Mouse (Mus musculus): ENCODE data around the gene Mapk8.
A peak's percentile ranks its signal among the peaks of the same experiment; 100 is the strongest.
"Not testable (repeated sequence)": the region's sequence is repeated elsewhere in the genome, so short reads cannot be mapped to it uniquely, and the experiment has no call there.

Mapk8 gene

DNA sequence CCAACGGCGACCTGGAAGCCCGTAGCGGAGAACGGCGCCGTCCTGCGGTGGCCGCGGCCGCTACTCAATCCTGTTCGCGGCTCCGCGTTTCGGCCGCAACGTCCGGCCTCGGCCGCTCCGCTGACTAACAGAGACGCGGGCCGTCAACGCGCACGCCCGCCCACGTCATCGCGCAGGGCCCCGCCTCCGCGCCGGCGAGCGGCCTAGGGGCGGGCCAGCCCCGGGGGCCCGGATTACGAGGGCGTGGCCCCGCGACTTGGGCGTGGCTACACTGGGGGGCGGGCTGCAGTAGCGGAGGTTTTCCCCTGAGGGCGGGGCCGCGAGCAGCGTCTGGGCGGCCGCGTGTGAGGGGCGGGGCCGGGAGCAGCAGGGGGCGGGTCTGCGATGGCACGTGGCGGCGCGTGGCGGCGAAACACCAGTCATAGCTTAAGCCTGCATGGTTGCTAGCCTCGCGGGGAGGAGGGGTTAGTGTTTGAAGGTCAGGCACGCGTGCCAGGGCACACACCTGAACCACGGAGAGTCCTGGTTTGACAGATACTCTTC, at the start of gene Mapk8:
TSS of gene Mapk8 (minus strand) at position 132 of the 543 bp plus-strand sequence.
- DNase-seq (ENCODE audit: low read depth, low spot score): peak; percentile 97

DNA sequence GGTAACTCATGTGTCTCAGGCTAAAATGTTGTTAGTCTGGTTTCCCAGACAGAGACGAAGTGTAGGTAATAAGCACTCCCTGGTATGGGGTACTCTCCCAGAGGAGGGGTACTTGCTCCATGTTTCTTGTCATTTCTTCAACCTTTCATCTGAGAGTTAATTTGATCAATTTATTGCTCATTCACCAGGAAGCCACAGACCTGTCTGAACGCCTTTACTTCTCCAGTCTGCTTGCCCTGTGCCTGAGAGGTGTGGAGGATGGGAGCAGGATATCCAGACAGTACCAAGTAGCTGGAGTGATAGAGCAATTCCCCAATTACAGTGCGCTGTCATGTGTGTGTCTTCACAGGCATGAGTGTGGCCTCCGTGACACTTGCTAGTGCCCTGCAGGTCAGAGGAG, 48.3 kb upstream of the Mapk8 start:
- no peak for DNase-seq (ENCODE audit: low read depth, low spot score)

- DNase-seq (ENCODE audit: low read depth, low spot score): no peak
Measured at GRCm38 (mm10) chr14:33487805-33488550, 41.0 kb upstream of the Mapk8 start.

GRCm38 (mm10) chr14:33481991-33482390, 35.0 kb upstream of the Mapk8 start:
- DNase-seq (ENCODE audit: low read depth, low spot score): no peak

GRCm38 (mm10) chr14:33476094-33476760, 29.3 kb upstream of the Mapk8 start:
- DNase-seq (ENCODE audit: low read depth, low spot score): no peak

DNA sequence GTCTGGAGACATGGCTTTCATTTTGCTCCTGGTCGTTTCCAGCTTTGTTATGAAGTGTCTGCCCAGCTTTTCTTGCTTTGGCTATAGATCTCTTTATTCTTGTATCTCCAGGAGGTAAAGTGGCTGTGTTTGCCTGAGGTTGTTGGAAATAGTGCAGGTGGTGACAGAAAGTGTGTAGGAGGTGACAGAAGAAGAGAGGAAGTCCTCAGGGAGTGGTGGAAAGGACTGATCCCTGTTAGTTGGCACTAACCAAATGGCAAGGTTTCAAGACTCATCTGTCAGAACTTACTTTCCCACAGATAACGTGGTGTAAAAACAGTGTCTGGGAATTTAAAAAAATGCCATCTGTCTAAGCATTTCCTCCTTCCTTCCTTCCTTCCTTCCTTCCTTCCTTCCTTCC, 27.5 kb upstream of the Mapk8 start:
- DNase-seq (ENCODE audit: low read depth, low spot score): no peak

- no peak for DNase-seq (ENCODE audit: low read depth, low spot score)
Measured at GRCm38 (mm10) chr14:33471331-33471730, 24.4 kb upstream of the Mapk8 start, which contains the start of gene Frmpd2. TSS of gene Frmpd2 (plus strand) at chr14:33471696.

DNA sequence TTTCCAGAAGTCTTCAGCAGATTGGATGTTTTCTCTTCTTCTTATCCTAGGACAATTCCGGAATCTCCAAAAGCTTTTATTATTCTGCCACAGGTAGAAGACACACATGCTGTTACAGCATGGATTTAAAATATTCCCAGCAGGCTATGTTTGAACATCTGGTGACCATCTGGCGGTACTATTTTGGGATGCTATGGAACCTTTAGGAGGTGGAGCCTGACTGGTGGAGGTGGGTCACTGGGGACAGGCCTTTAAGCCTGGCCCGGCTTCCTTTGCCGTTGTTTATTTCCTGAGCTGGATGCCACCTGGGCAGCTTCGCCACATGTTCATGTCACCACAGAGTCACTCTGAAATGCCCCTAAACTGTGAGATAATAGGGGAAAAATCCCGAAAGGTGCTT, 20.8 kb upstream of the Mapk8 start:
- no peak for DNase-seq (ENCODE audit: low read depth, low spot score)

GRCm38 (mm10) chr14:33463658-33464057, 16.7 kb upstream of the Mapk8 start:
- DNase-seq (ENCODE audit: low read depth, low spot score): no peak

DNA sequence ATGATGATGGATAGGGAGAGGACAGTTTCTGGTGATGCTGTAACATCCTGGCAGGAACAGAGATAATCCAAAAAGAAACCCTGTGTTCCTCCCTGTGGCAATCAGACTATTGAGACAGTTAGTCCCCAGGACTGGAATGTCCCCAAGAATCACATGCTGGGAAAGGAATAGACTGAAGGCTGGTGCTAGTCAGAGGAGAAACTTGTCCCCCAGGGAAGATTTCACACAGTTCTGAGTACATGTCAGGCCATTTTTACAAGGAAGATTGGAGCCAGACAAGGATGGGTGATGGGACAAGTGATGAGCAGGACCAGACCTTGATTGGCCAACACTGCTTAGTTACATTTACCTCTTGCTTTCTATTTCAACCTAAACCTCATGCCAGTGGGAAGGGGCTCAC, 3.4 kb upstream of the Mapk8 start:
- no peak for DNase-seq (ENCODE audit: low read depth, low spot score)

DNA sequence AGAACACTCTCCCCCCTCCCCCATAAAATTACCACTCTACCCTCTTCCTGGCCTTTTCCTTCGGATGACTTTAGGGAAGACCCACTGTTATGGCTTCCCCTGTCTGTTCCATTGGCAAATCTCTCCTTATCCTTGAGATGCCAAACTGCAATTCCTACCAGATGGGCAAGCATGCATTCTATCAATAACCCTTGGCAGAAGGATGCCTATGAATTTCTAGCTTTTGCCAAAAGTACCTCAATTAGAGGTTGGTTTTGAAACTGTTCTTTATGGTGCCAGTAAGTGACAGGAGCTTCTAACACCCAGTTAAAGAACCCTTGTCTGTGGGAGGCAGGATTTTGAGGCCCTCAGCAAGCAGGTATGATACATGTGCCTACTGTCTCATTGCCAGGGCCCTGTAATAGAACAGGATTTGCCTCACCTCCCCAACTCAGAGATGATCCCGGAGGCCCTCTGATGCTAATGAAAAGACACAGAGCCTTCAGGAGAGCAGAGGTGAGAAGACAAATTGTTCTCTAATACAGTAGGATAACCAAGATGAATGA, 2.4 kb upstream of the Mapk8 start:
- no peak for DNase-seq (ENCODE audit: low read depth, low spot score)

DNA sequence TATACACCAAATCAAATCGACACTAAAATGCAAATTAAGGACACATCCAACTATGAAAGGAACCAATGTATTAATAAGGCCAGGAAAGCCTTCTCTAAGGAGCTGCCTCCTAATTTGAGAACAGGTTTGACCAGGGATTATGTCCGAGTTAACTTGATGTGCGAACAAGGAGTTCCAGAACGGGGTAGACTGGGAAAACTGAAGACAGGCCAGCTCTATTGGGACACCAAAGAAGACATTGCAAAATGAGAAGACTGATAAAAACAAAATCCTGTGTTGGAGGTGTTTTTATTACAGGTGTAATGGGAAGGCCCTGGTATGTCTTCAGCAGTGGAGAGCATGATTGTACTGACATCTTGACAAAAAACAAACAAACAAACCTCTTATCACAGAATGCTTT, 1.3 kb upstream of the Mapk8 start:
- DNase-seq (ENCODE audit: low read depth, low spot score): no peak

DNA sequence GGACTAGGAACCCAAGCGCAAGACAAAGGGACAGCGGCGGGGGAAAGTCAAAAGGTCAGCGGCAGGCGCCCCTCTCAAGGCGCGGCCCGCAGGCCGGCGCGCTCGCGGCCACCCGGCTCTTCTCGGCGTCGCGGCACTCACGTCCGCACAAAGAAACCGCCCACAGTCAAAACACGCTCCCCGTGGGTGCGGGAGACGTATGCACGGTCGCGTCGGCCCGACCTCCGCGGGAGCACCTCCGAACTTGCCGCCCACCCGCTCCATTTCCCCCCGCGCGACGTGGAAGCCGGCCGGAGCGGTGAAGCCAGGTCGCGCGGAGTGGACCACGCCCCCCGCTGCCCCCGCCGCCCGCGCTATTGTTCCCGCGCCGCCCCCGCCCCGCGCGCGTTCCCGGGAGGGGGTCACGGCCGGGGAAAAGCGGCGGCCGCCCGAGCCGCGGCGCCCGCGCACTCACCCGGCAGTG, 366 bp downstream of the Mapk8 start:
- DNase-seq (ENCODE audit: low read depth, low spot score): no peak

DNA sequence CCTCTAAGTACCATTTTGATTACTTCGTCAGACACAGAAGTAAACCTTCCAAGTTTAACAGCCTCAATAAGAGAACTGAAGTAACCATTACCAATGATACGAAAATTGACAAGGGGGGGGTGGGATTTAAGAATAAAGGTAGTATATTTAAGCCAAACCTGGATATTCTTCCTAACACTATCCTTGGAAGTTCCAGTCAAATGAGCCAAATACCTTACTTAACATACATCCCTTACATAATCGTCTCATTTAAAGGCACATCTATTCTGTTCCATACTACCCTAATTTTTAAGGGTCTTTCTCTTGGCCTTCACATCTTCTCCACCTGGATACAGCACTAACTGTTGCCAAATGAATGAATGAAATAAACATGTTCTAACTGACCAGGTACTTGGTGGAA, 996 bp downstream of the Mapk8 start:
- no peak for DNase-seq (ENCODE audit: low read depth, low spot score)

GRCm38 (mm10) chr14:33443780-33444179, 3.2 kb downstream of the Mapk8 start:
- DNase-seq (ENCODE audit: low read depth, low spot score): peak; percentile 25

- DNase-seq (ENCODE audit: low read depth, low spot score): not testable (repeated sequence)
Measured at GRCm38 (mm10) chr14:33432485-33432884, 14.5 kb downstream of the Mapk8 start.

- DNase-seq (ENCODE audit: low read depth, low spot score): no peak
Measured at GRCm38 (mm10) chr14:33424124-33424523, 22.8 kb downstream of the Mapk8 start.

GRCm38 (mm10) chr14:33423003-33423402, 24.0 kb downstream of the Mapk8 start:
- no peak for DNase-seq (ENCODE audit: low read depth, low spot score)

DNA sequence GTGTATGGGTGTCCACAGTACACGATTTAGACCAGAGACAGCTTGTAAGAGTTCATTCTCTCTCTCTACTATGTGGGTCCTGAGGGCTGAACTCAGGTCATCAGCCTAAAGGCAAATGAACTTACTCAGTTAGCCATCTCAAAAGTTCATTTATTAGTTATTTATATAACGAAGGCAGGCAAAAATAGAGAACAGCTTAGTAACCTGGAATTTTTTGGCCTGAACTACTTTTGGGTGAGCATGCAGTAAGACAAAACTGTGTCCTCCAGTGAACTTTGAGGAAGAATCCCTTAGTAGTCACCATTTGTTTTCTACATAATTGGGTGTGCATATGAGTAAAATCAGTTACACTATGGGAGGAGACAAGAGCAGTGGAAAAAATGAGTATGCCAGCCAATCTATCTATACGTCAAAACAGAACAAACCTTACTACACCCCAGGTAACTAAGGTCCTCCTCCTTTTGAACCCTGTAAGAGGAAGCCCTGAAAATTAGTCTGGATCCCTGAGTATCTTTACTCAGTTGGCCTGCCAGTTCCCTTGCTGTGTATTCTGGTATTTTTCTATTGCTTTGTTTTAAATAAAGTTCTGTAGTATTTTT, 28.5 kb downstream of the Mapk8 start:
- peak; percentile 15 for DNase-seq (ENCODE audit: low read depth, low spot score)

DNA sequence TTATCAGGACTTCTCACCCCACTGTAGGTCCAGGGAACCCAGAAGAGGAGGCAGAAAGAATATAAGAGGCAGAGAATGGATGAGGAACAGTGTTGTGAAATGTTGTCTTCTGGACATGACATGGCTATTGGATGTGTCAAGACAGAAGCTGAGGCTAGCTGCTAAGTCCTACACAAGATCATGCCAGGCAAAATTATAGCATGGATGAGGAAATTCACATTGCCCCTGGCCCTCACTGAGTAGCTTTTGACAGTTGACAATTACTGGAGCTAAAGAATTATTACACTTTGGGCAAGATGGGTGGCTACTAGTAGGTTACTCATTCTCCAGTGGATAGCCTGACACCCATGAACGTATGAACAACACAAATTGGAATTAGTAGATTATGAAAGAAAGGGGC, 31.2 kb downstream of the Mapk8 start:
- no peak for DNase-seq (ENCODE audit: low read depth, low spot score)

- peak; percentile 7 for DNase-seq (ENCODE audit: low read depth, low spot score)
Measured at GRCm38 (mm10) chr14:33402331-33402730, 44.6 kb downstream of the Mapk8 start.

GRCm38 (mm10) chr14:33400019-33400418, 46.9 kb downstream of the Mapk8 start:
- DNase-seq (ENCODE audit: low read depth, low spot score): peak; percentile 22

All from CD4-positive helper T cell, adult 2 months (primary cell).